9 mouse cellular contexts compared by ENCODE assay signal in genomic region chr7:27508648-27509005, GRCm38 (mm10). TPM values are rescaled to one million over a fixed set of nuclear protein-coding genes. Genes with fewer than 3 reads are reported as not detected.
DNase-seq lines count a peak whose midpoint lies in the region; ATAC-seq and TF ChIP-seq lines count a peak whose summit lies in the region.
"Had no signal": no experiment of that assay in that cellular context is flagged by ENCODE, and none has a peak within 500 bp of the region (broad histone marks: within the 10 kb centered on the region; RNA-seq: fewer than 3 reads in every experiment).

No protein-coding gene starts in this region.

- H3K4me2 ChIP-seq in lung, embryonic 16.5 days (ENCODE audit: low read depth, low read length) = peak overlapping the region; percentile 70

- no peaks in the 10 kb centered on the region for H3K4me1 ChIP-seq in cortical plate, adult 2 months (ENCODE audit: control insufficient read depth, insufficient read depth, low read length)
- H3K4me1 ChIP-seq in lung, embryonic 16.5 days (replicated peaks; ENCODE audit: control insufficient read depth, insufficient read depth, low read length) = peaks cover 13% of the 10 kb centered on the region
- peaks cover 10% of the 10 kb centered on the region for H3K4me1 ChIP-seq in olfactory bulb, adult 2 months (ENCODE audit: control insufficient read depth, insufficient read depth, low read length)

- TF ChIP-seq CTCF in cortical plate, adult 2 months (IDR thresholded peaks at IDR 0.05; ENCODE audit: extremely low read depth, insufficient read depth, low read length) = peak; percentile 60
- TF ChIP-seq CTCF in olfactory bulb, adult 2 months (IDR thresholded peaks at IDR 0.05; ENCODE audit: insufficient read depth, low read depth, low read length) = peak; percentile 35; the same call in 1 of the 2 replicates

- peak; percentile 68 to 74 for DNase-seq in heart, adult 18-20 months
- DNase-seq in kidney, adult 18-20 months = peak; percentile 52
- DNase-seq in frontal cortex, postnatal 14 days (ENCODE audit: low spot score in 2 of 2) = no peak

- H3K36me3 ChIP-seq in lung, embryonic 16.5 days (ENCODE audit: control insufficient read depth, insufficient read depth, low read length) = no peaks in the 10 kb centered on the region

- no peak for TF ChIP-seq POLR2A in cortical plate, adult 2 months (IDR thresholded peaks at IDR 0.05; ENCODE audit: extremely low read depth, insufficient read depth, low read length)
- no peak for TF ChIP-seq POLR2A in olfactory bulb, adult 2 months (IDR thresholded peaks at IDR 0.05; ENCODE audit: insufficient read depth, low read depth, low read length)

- peak overlapping the region; percentile 60 for H3K9ac ChIP-seq in lung, embryonic 16.5 days (ENCODE audit: low read length)

- WGBS in lung, embryonic 16.5 days = 13% methylated on average over 6 of the region's 6 CpGs
- 26% methylated on average over 6 of the region's 6 CpGs for WGBS in olfactory bulb, adult 2 months

- H3K27ac ChIP-seq in cortical plate, adult 2 months (ENCODE audit: insufficient read depth, low read length) = no peak overlapping the region
- peak overlapping the region; percentile 100 for H3K27ac ChIP-seq in lung, embryonic 16.5 days (ENCODE audit: low read length)
- H3K27ac ChIP-seq in olfactory bulb, adult 2 months (ENCODE audit: insufficient read depth, low read depth, low read length) = no peak overlapping the region

- no peaks in the 10 kb centered on the region for H3K27me3 ChIP-seq in lung, embryonic 16.5 days (ENCODE audit: control insufficient read depth, insufficient read depth, low read depth, low read length)

- ATAC-seq in CD4-positive, CD25-positive, alpha-beta regulatory T cell, adult 4 months = peak; percentile 62
- ATAC-seq in activated CD4-positive, CD25-positive, alpha-beta regulatory T cell, adult 4 months = peak; percentile 62
- peak; percentile 70 for ATAC-seq in lung, embryonic 16.5 days (ENCODE audit: low read depth)

- H3K4me3 ChIP-seq in cortical plate, adult 2 months (ENCODE audit: insufficient read depth, low read length) = peak overlapping the region; percentile 57; the same call in 1 of the 2 replicates
- peak overlapping the region; percentile 63 for H3K4me3 ChIP-seq in lung, embryonic 16.5 days (ENCODE audit: low read length)
- H3K4me3 ChIP-seq in olfactory bulb, adult 2 months (ENCODE audit: insufficient read depth, low read depth, low read length) = no peak overlapping the region

- no peaks in the 10 kb centered on the region for H3K9me3 ChIP-seq in lung, embryonic 16.5 days (ENCODE audit: control insufficient read depth, low read length)

RNA-seq across cellular contexts. Expression of gene Prx, which starts 9.5 kb away (rescaled TPM):
- under 1 TPM; 0.22 to 0.62 TPM for polyA plus RNA-seq in CD4-positive, CD25-positive, alpha-beta regulatory T cell, adult 4 months (2017; shearing (Covaris generic))
- polyA plus RNA-seq in activated CD4-positive, CD25-positive, alpha-beta regulatory T cell, adult 4 months (2017; shearing (Covaris generic)) = under 1 TPM; 0.11 to 0.68 TPM
- 0.29 and 0.47 TPM in 2 replicates for polyA plus RNA-seq in cortical plate, adult 2 months (2012; rRNA removed)
- total RNA-seq in heart, adult 18-20 months (2021) = under 1 TPM; 0.57 to 0.62 TPM
- polyA plus RNA-seq in lung, embryonic 16.5 days (2015; fragmentation: Nextera tagmentation; extraction: Ambion mirVana) = 13.0 and 13.6 TPM in 2 replicates
- not detected in 2 replicates for polyA plus RNA-seq in olfactory bulb, adult 2 months (2012; ENCODE audit: insufficient read depth, insufficient read length, low replicate concordance, missing spikeins)

RNA-seq across cellular contexts. Expression of gene Hipk4, which starts 14.4 kb away (rescaled TPM):
- polyA plus RNA-seq in CD4-positive, CD25-positive, alpha-beta regulatory T cell, adult 4 months (2017; shearing (Covaris generic)) = under 1 TPM in 1 of 2 experiments, not detected in 1; 0.28 TPM
- polyA plus RNA-seq in activated CD4-positive, CD25-positive, alpha-beta regulatory T cell, adult 4 months (2017; shearing (Covaris generic)) = not detected
- 0.21 and 0.25 TPM in 2 replicates for polyA plus RNA-seq in cortical plate, adult 2 months (2012; rRNA removed)
- under 1 TPM in 1 of 2 experiments, not detected in 1; 0.10 TPM for total RNA-seq in heart, adult 18-20 months (2021)
- polyA plus RNA-seq in lung, embryonic 16.5 days (2015; fragmentation: Nextera tagmentation; extraction: Ambion mirVana) = 0.72 and 1.1 TPM in 2 replicates
- polyA plus RNA-seq in olfactory bulb, adult 2 months (2012; ENCODE audit: insufficient read depth, insufficient read length, low replicate concordance, missing spikeins) = not detected in 2 replicates
- total RNA-seq: left cerebral cortex, postnatal 14 days had no signal

RNA-seq across cellular contexts. Expression of gene Sertad1, which starts 21.9 kb away (rescaled TPM):
- polyA plus RNA-seq in CD4-positive, CD25-positive, alpha-beta regulatory T cell, adult 4 months (2017; shearing (Covaris generic)) = 10 to 100 TPM; 46.0 to 51.9 TPM
- 10 to 100 TPM; 46.6 to 47.9 TPM for polyA plus RNA-seq in activated CD4-positive, CD25-positive, alpha-beta regulatory T cell, adult 4 months (2017; shearing (Covaris generic))
- 15.7 and 19.3 TPM in 2 replicates for polyA plus RNA-seq in cortical plate, adult 2 months (2012; rRNA removed)
- 1 to 10 TPM; 8.0 to 9.3 TPM for total RNA-seq in heart, adult 18-20 months (2021)
- polyA plus RNA-seq in lung, embryonic 16.5 days (2015; fragmentation: Nextera tagmentation; extraction: Ambion mirVana) = 55.6 and 57.3 TPM in 2 replicates
- polyA plus RNA-seq in olfactory bulb, adult 2 months (2012; ENCODE audit: insufficient read depth, insufficient read length, low replicate concordance, missing spikeins) = not detected in 2 replicates

RNA-seq across cellular contexts. Expression of gene Sertad3, which starts 35.1 kb away (rescaled TPM):
- 10 to 100 TPM; 50.9 to 60.1 TPM for polyA plus RNA-seq in CD4-positive, CD25-positive, alpha-beta regulatory T cell, adult 4 months (2017; shearing (Covaris generic))
- polyA plus RNA-seq in activated CD4-positive, CD25-positive, alpha-beta regulatory T cell, adult 4 months (2017; shearing (Covaris generic)) = 10 to 100 TPM; 41.9 to 47.6 TPM
- polyA plus RNA-seq in cortical plate, adult 2 months (2012; rRNA removed) = 3.3 and 3.8 TPM in 2 replicates
- total RNA-seq in heart, adult 18-20 months (2021) = 1 to 10 TPM; 3.3 to 4.3 TPM
- polyA plus RNA-seq in lung, embryonic 16.5 days (2015; fragmentation: Nextera tagmentation; extraction: Ambion mirVana) = 28.4 and 30.7 TPM in 2 replicates
- polyA plus RNA-seq in olfactory bulb, adult 2 months (2012; ENCODE audit: insufficient read depth, insufficient read length, low replicate concordance, missing spikeins) = not detected in 2 replicates

RNA-seq across cellular contexts. Expression of gene Pld3, which starts 44.4 kb away (rescaled TPM):
- polyA plus RNA-seq in CD4-positive, CD25-positive, alpha-beta regulatory T cell, adult 4 months (2017; shearing (Covaris generic)) = 100 to 1,000 TPM; 191 to 306 TPM
- 100 to 1,000 TPM; 149 to 193 TPM for polyA plus RNA-seq in activated CD4-positive, CD25-positive, alpha-beta regulatory T cell, adult 4 months (2017; shearing (Covaris generic))
- 1,185 and 1,204 TPM in 2 replicates for polyA plus RNA-seq in cortical plate, adult 2 months (2012; rRNA removed)
- total RNA-seq in heart, adult 18-20 months (2021) = 10 to 100 TPM; 29.8 to 30.9 TPM
- polyA plus RNA-seq in lung, embryonic 16.5 days (2015; fragmentation: Nextera tagmentation; extraction: Ambion mirVana) = 85.6 and 95.6 TPM in 2 replicates
- not detected in 2 replicates for polyA plus RNA-seq in olfactory bulb, adult 2 months (2012; ENCODE audit: insufficient read depth, insufficient read length, low replicate concordance, missing spikeins)

Comparison
In these comparisons a context has a peak if more than half of its experiments do, and no peak if none do; other contexts are left out.
1. DNase-seq: peak in heart, adult 18-20 months (2 of 2) and kidney, adult 18-20 months (single experiment); none in frontal cortex, postnatal 14 days (0 of 2).
2. Peak in every context shown above with its lines, with median percentiles within 50 percentile points of each other: ATAC-seq.